Mouse (Mus musculus): ENCODE results near the gene Snrpd3. TPM values are rescaled to one million over a fixed set of nuclear protein-coding genes. Genes with fewer than 3 reads are reported as not detected.
"Not testable (repeated sequence)": the region's sequence is repeated elsewhere in the genome, so short reads cannot be mapped to it uniquely, and the experiment has no call there.

The Snrpd3 gene
- polyA plus RNA-seq, 1 experiment from 2014 or later = 143 TPM

GRCm38 (mm10) chr10:75503692-75504091, 13.7 kb upstream of the Snrpd3 start:
- no peak overlapping the region for H3K9ac ChIP-seq (replicated peaks)
- H3K36me3 ChIP-seq = peaks cover 20% of the 10 kb centered on the region
- H3K4me3 ChIP-seq (replicated peaks) = no peak overlapping the region
- ATAC-seq (ENCODE audit: low FRiP score) = no peak
- no peaks in the 10 kb centered on the region for H3K9me3 ChIP-seq (replicated peaks)
- 97% methylated on average over 7 of the region's 7 CpGs for WGBS
- no peak overlapping the region for H3K4me2 ChIP-seq
- H3K27me3 ChIP-seq (replicated peaks) = no peaks in the 10 kb centered on the region
- H3K4me1 ChIP-seq = no peaks in the 10 kb centered on the region
- H3K27ac ChIP-seq (replicated peaks) = no peak overlapping the region

GRCm38 (mm10) chr10:75504234-75505129, 12.9 kb upstream of the Snrpd3 start:
- H3K27me3 ChIP-seq (replicated peaks) = no peaks in the 10 kb centered on the region
- H3K4me3 ChIP-seq (replicated peaks) = no peak overlapping the region
- WGBS = 92% methylated on average over 8 of the region's 8 CpGs
- ATAC-seq (ENCODE audit: low FRiP score) = no peak
- H3K27ac ChIP-seq (replicated peaks) = no peak overlapping the region
- H3K36me3 ChIP-seq = peaks cover 28% of the 10 kb centered on the region
- no peak overlapping the region for H3K9ac ChIP-seq (replicated peaks)
- H3K4me2 ChIP-seq = no peak overlapping the region
- H3K9me3 ChIP-seq (replicated peaks) = no peaks in the 10 kb centered on the region
- no peaks in the 10 kb centered on the region for H3K4me1 ChIP-seq

- no peak for ATAC-seq (ENCODE audit: low FRiP score)
- H3K9me3 ChIP-seq (replicated peaks) = no peaks in the 10 kb centered on the region
- 55% methylated on average over 3 of the region's 3 CpGs for WGBS
- H3K9ac ChIP-seq (replicated peaks) = no peak overlapping the region
- no peaks in the 10 kb centered on the region for H3K4me1 ChIP-seq
- no peak overlapping the region for H3K4me3 ChIP-seq (replicated peaks)
- H3K36me3 ChIP-seq = peaks cover 34% of the 10 kb centered on the region
- no peaks in the 10 kb centered on the region for H3K27me3 ChIP-seq (replicated peaks)
- H3K27ac ChIP-seq (replicated peaks) = no peak overlapping the region
- H3K4me2 ChIP-seq = no peak overlapping the region
Observed at GRCm38 (mm10) chr10:75505130-75505495, 12.2 kb upstream of the Snrpd3 start.

GRCm38 (mm10) chr10:75505928-75506327, 11.4 kb upstream of the Snrpd3 start:
- not testable (repeated sequence) for H3K27ac ChIP-seq (replicated peaks); H3K9me3 ChIP-seq (replicated peaks); H3K27me3 ChIP-seq (replicated peaks); H3K4me3 ChIP-seq (replicated peaks); ATAC-seq (ENCODE audit: low FRiP score); H3K9ac ChIP-seq (replicated peaks); H3K4me2 ChIP-seq; H3K4me1 ChIP-seq
- 92% methylated on average over 3 of the region's 3 CpGs for WGBS
- H3K36me3 ChIP-seq = peaks cover 42% of the 10 kb centered on the region

GRCm38 (mm10) chr10:75510446-75510845, 6.9 kb upstream of the Snrpd3 start:
- Histone ChIP-seq H3K4me2 (no peak overlapping the region), H3K4me3 (replicated peaks) (no peak overlapping the region), H3K9ac (replicated peaks) (no peak overlapping the region), H3K27ac (replicated peaks) (no peak overlapping the region), H3K9me3 (replicated peaks) (no peaks in the 10 kb centered on the region), H3K36me3 (peaks cover 53% of the 10 kb centered on the region), H3K27me3 (replicated peaks) (no peaks in the 10 kb centered on the region), H3K4me1 (peaks cover 8% of the 10 kb centered on the region)
- no peak for ATAC-seq (ENCODE audit: low FRiP score)
- WGBS = 93% methylated on average over 7 of the region's 7 CpGs

GRCm38 (mm10) chr10:75511060-75511459, 6.3 kb upstream of the Snrpd3 start:
- H3K36me3 ChIP-seq = peaks cover 53% of the 10 kb centered on the region

GRCm38 (mm10) chr10:75511897-75512296, 5.5 kb upstream of the Snrpd3 start:
- Histone ChIP-seq H3K9ac (replicated peaks) (no peak overlapping the region), H3K36me3 (peaks cover 51% of the 10 kb centered on the region), H3K9me3 (replicated peaks) (no peaks in the 10 kb centered on the region), H3K27me3 (replicated peaks) (no peaks in the 10 kb centered on the region), H3K4me2 (no peak overlapping the region), H3K27ac (replicated peaks) (no peak overlapping the region), H3K4me3 (replicated peaks) (no peak overlapping the region), H3K4me1 (peaks cover 20% of the 10 kb centered on the region)
- WGBS = 96% methylated on average over 7 of the region's 7 CpGs
- no peak for ATAC-seq (ENCODE audit: low FRiP score)

More at GRCm38 (mm10) chr10:75511060-75511459, 6.3 kb upstream of the Snrpd3 start:
- no peak for ATAC-seq (ENCODE audit: low FRiP score)
- no peaks in the 10 kb centered on the region for H3K9me3 ChIP-seq (replicated peaks)
- H3K4me3 ChIP-seq (replicated peaks) = no peak overlapping the region
- H3K4me2 ChIP-seq = no peak overlapping the region
- no peak overlapping the region for H3K9ac ChIP-seq (replicated peaks)
- H3K27me3 ChIP-seq (replicated peaks) = no peaks in the 10 kb centered on the region
- 95% methylated on average over 9 of the region's 9 CpGs for WGBS
- H3K27ac ChIP-seq (replicated peaks) = no peak overlapping the region
- H3K4me1 ChIP-seq = peaks cover 14% of the 10 kb centered on the region

GRCm38 (mm10) chr10:75512796-75513195, 4.6 kb upstream of the Snrpd3 start:
- no peak for ATAC-seq (ENCODE audit: low FRiP score)
- Histone ChIP-seq H3K27ac (replicated peaks) (no peak overlapping the region), H3K27me3 (replicated peaks) (no peaks in the 10 kb centered on the region), H3K36me3 (peaks cover 42% of the 10 kb centered on the region), H3K4me1 (peaks cover 20% of the 10 kb centered on the region), H3K9me3 (replicated peaks) (no peaks in the 10 kb centered on the region), H3K4me3 (replicated peaks) (no peak overlapping the region), H3K4me2 (no peak overlapping the region), H3K9ac (replicated peaks) (no peak overlapping the region)
- WGBS = 91% methylated on average over 7 of the region's 7 CpGs

- H3K27me3 ChIP-seq (replicated peaks) = no peaks in the 10 kb centered on the region
- H3K9me3 ChIP-seq (replicated peaks) = no peaks in the 10 kb centered on the region
- H3K4me1 ChIP-seq = peaks cover 21% of the 10 kb centered on the region
- no peak overlapping the region for H3K9ac ChIP-seq (replicated peaks)
- H3K4me3 ChIP-seq (replicated peaks) = no peak overlapping the region
- H3K27ac ChIP-seq (replicated peaks) = no peak overlapping the region
- peaks cover 35% of the 10 kb centered on the region for H3K36me3 ChIP-seq
- WGBS = 97% methylated on average over 8 of the region's 8 CpGs
- no peak overlapping the region for H3K4me2 ChIP-seq
- ATAC-seq (ENCODE audit: low FRiP score) = no peak
Observed at GRCm38 (mm10) chr10:75513306-75514067, 3.9 kb upstream of the Snrpd3 start.

GRCm38 (mm10) chr10:75514361-75514760, 3.0 kb upstream of the Snrpd3 start:
- Histone ChIP-seq H3K36me3 (peaks cover 29% of the 10 kb centered on the region), H3K9me3 (replicated peaks) (no peaks in the 10 kb centered on the region), H3K4me2 (no peak overlapping the region), H3K9ac (replicated peaks) (no peak overlapping the region), H3K4me1 (peaks cover 30% of the 10 kb centered on the region), H3K4me3 (replicated peaks) (no peak overlapping the region), H3K27me3 (replicated peaks) (no peaks in the 10 kb centered on the region), H3K27ac (replicated peaks) (no peak overlapping the region)
- 77% methylated on average over 7 of the region's 7 CpGs for WGBS
- ATAC-seq (ENCODE audit: low FRiP score) = no peak

- H3K36me3 ChIP-seq = peaks cover 29% of the 10 kb centered on the region
- H3K4me2 ChIP-seq = peak overlapping the region; percentile 73
- H3K27ac ChIP-seq (replicated peaks) = no peak overlapping the region
- H3K9ac ChIP-seq (replicated peaks) = peak overlapping the region; percentile 94; the same call in 1 of the 2 replicates
- no peak for ATAC-seq (ENCODE audit: low FRiP score)
- 0 out of 2 replicates have a peak overlapping the region, but pooled peaks have one; percentile 91 for H3K4me3 ChIP-seq (replicated peaks)
- H3K4me1 ChIP-seq = peaks cover 37% of the 10 kb centered on the region
- 83% methylated on average over 4 of the region's 4 CpGs for WGBS
- no peaks in the 10 kb centered on the region for H3K9me3 ChIP-seq (replicated peaks)
- no peaks in the 10 kb centered on the region for H3K27me3 ChIP-seq (replicated peaks)
Observed at GRCm38 (mm10) chr10:75515216-75516037, 1.9 kb upstream of the Snrpd3 start.
